Mouse (Mus musculus): ENCODE measurements around the gene Cd163. TPM values are rescaled to one million over a fixed set of nuclear protein-coding genes. Genes with fewer than 3 reads are reported as not detected.

Gene Cd163
- under 1 TPM in 1 of 2 experiments, not detected in 1; 0.51 TPM for polyA plus RNA-seq (2017; shearing (Covaris generic))

DNA sequence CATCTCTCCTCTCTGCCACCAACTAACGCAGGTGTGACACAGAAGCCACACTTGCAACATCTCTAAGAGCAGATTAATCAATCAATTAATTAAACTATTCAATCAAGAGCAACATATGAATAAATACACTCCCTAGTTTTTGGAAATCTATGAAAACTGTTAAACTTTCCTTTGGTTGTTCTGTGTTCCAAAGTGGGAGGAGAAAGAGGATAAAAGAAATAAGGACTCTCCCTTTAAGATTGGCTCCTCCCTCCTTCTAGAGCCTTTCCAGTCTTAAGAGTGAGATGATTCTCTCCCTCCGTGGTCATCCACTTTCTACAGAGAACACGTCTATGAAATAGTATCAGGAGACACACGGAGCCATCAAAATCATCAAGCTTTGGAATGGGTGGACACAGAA, at the start of gene Cd163:
Gene Cd163, plus strand, starts transcription at position 301 of the 400 bp plus-strand sequence.

Other genes starting within 250 kb of the Cd163 start
- under 1 TPM in 1 of 2 experiments, not detected in 1; 0.32 TPM for gene Vmn2r27, start 72.8 kb upstream of the Cd163 start, polyA plus RNA-seq (2017; shearing (Covaris generic))
- 10 to 100 TPM; 28.3 to 35.9 TPM for gene Pex5, start 110.4 kb downstream of the Cd163 start, polyA plus RNA-seq (2017; shearing (Covaris generic))
- 1 to 10 TPM in 1 of 2 experiments, not detected in 1; 1.3 TPM for gene Clstn3, start 160.1 kb downstream of the Cd163 start, polyA plus RNA-seq (2017; shearing (Covaris generic))
- gene C1rl, start 188.5 kb downstream of the Cd163 start, polyA plus RNA-seq (2017; shearing (Covaris generic)), result under 1 TPM; 0.34 to 0.39 TPM
- under 1 TPM in 1 of 2 experiments, not detected in 1; 0.58 TPM for gene C1ra, start 207.7 kb downstream of the Cd163 start, polyA plus RNA-seq (2017; shearing (Covaris generic))
- 1 to 10 TPM in 1 of 2 experiments, not detected in 1; 1.1 TPM for gene C1s1, start 237.7 kb downstream of the Cd163 start, polyA plus RNA-seq (2017; shearing (Covaris generic))